Mouse (Mus musculus) ES-CJ7 (cell line): ENCODE data around the gene Mef2c.
A peak's percentile ranks its signal among the peaks of the same experiment; 100 is the strongest.

Experiments used
- DNase-seq: peaks from one replicate; pipeline ENCODE4 v3.0.0; 2011; ENCODE audit warnings: low read depth, low spot score

The Mef2c gene

DNA sequence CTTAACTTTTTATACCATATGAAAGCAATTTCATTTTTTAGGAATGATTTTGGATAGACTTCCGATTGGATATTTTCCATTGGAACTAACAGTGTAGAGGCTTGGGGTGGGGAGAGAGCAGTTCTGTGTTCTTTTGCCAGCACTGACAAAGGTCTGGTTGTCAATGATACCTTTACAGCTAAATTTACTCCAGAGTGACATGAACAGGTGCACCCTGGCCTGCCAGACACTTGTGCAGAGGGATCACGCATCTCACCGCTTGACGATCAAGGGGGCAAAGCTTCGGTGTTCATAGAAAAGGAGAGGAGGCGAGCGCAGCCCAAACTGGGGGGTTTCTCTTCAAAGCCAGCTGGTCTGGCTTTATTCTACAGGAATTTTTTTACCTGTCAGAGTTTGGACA is at the start of gene Mef2c:
TSS of gene Mef2c (plus strand) at position 116 of the 400 bp plus-strand sequence.
- no peak for DNase-seq

DNA sequence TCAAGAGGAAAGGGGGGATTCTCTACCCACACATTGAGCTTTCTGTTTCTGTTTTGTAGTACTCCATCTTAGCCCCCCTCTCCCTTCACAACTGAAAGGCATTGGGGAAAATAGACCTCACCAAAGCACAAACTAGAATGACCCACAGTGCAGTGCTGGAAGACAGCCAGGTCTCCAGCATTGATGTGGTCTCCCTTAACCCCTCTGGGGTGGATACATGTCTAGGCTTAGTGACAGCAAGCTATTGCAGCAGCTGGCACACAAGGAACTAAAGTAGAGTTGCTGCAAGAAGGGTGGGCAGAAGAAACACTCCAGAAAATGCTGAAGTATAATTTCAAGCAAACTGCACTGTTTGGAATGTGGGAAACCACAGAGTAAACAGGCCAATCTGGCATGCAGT is 45.1 kb upstream of the Mef2c start:
- no peak for DNase-seq

DNA sequence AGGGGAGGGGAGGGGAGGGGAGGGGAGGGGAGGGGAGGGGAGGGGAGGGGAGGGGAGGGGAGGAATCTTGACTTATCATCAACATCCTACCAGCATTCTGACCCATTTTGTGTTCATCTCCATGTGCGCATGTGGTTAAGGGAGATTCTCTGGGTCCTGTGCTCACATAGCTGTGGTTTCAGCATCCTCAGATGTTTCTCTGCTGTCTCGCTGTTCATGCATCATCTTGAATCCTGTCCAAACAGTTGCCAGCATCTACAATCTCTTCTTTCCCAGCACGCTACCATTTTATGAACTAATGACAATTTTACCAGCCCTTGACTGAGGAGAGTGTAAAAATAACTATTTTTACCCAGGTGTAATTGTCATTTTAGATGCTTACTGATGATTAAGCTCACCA is 44.2 kb upstream of the Mef2c start:
- no peak for DNase-seq

DNA sequence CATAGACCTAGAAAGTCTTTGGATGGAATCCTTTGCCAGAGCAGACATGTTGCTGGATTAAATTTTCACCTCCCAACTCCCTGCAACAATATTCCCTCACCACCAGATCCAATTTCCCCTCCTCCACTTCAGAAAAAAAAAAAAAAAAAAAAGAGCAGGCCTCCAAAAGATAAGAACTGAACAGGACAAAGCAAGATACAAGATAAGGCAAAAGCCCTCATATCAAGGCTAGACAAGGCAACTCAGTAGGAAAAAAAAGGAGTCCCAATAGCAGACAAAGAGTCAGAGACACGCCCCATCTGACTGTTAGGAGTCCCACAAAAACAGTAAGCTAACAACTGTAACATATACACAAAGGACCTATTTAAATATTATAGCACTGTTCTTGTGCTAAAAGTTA is 43.2 kb upstream of the Mef2c start:
- DNase-seq = no peak

DNA sequence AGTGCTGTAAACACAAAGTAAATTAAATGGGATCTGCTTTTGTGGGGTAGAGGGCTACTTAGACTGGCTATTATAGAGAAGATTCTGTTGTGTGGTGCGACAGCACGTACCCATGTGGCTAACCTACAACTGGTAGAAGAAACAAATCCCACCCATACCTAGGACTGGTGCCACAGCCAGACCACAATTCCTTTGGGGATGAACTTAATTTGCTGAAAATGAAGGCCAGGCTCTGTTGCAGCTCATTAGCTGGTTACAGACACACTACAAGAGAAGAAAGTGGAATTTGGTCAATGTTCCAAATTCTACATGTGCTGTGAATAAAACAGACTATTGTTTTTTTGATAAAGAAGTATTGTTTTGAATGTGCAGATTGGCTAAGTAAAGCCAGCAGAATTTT is 42.3 kb upstream of the Mef2c start:
- DNase-seq = no peak

DNA sequence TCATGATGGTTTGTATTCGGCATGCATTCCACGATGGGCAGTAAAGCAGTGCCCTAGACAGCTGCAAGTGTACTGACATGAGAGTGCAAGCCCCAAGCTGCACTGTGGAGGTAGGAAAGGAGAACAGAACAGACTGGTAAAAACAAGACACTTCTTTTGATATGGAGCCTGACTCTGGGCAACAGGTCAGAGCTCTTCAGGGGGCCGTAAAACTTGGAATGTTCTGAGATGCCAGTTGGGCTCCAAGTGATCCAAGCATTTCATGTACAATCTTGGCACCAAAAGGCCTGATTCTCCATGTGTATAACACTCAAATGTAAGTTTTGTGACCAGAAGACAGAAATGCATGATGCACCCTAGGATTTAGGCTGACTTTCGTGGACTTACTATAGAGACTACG is 37.1 kb upstream of the Mef2c start:
- DNase-seq = no peak

DNA sequence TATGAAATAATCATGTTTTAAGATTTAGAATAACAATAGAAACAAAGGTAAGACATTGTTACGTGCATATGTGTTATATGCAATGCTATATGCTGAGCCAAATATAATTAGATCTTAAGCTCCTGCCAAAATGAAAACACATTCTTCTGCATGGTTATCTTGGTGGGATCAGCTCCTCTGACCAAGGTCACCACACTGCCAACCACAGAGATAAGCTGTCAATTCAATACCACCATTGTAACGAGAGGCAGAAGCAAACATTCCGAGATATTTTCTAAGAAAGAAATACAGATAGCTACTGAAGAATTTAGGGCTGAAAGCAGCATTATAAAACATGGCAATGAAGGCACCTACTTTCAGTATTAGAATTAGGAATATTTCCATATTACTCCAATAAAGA is 35.0 kb upstream of the Mef2c start:
- DNase-seq = no peak

DNA sequence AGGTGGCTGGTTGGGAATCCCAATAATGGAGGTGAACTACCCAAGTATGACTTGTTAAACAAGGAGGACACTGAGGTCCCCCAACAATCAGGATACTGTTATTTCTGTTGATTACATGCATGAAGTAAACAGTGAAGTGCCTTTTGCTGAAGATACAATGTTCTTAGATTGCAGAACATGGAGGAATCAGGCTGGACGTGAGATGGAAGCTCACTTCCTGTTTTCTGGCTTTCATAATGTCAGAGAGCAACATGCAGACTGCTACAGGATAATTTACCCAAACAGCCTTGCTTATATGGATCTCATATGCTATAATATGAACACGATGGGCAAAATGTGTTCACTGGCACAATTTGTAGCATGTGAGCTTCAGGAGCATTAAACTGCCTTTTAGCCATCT is 30.1 kb upstream of the Mef2c start:
- DNase-seq = no peak

DNA sequence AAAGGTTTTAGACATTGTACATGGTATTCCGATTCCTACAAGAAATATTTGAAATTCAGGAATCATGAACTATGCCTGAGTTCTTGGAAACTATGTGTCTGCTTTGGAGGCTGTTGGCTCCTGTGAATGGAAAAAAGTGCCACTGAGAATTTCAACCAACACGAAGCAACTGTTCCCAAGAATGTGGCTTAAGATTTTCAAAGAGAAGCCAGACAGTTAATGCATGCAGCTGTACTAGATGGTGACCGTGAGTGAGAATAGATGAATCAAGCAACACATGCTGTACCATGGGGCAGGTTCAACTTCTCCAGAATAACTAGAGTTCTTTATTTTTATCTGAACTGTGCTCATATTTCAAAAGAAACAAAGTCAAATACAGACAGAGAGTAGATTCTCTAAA is 23.4 kb upstream of the Mef2c start:
- no peak for DNase-seq

DNA sequence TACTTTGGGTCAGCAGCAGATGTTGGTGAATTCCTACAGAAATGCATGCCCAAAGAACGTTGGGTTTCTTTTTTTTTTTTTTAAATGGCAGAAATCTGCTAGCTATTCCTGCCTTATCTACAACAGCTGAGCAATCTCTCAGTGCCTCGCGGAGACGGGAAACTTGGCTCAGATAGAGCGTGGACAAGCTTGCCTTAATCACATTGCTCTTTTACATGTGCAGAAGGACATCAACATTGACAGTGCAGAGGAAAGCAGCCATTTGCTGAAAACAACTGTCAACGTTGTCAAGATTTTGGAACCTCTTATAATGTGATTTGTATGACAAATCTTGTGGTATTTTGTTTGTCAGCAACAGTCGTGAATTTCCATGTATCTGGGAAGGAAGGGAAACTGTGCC is 22.5 kb upstream of the Mef2c start:
- no peak for DNase-seq

DNA sequence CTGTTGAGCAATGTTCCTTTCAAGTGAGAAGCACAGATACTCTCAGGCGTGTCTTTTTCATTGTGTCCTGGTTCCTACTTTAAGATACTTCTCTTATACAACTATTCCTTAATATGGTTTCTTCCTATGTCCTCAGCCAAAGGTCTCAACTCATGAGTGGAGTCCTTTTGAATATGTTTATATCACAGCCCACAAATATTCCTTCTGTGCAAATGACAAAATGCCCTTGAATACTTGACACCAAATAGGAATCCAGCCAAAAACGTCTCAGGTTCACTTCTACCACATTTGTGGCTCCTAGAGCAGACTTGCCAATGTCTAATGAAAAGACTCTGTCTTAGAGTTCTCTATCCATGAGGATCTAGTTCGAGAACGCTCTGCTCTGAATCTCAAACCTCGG is 21.7 kb upstream of the Mef2c start:
- DNase-seq = no peak

DNA sequence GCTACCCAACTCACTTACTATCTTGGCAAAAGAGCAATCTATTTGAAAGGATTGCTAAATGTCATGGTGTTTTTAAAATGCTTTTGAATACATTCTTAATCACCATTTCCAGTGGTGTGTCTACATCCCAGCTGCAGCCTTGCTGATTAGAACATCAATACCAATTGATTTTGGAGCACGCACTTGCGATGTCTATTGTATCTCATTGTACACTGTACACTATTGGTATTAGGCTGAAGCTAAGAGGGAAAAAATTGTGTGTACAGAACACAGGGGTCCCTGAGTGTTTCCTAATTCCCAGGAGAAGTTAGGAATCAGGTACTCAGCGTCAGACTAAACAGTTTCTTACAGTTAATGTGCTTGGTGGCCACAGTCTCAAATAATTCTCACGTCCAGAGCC is 19.6 kb upstream of the Mef2c start:
- no peak for DNase-seq

DNA sequence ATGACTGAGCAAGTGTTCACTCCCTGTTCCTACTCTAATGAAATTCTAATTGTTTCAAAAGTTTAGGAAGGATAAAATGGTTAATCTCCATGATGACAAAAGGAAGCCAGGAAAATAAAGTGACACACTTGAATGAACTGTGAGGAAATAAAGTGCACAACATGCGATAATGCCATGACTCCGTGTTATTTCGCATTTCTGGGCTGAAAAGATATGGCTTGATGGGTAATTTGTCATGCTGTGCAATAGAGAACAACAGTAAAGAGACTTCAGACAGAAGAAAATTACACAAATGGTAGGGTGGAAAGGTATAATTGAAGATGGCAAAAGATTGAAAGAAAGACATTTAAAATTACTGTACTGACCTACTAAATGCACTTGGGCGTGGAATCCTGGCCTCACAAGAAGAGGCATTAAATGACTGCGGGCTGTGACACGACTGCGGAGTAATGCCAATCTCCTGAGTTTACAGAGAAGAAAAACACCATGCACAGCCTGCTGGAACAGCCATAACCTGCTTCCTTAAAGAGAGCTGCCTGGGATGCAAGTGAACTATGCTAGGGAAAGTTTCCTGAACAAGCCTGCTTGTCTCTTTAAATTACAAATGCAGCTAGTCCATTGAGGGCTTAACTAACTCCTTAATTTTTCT is 19.0 kb upstream of the Mef2c start:
- no peak for DNase-seq

DNA sequence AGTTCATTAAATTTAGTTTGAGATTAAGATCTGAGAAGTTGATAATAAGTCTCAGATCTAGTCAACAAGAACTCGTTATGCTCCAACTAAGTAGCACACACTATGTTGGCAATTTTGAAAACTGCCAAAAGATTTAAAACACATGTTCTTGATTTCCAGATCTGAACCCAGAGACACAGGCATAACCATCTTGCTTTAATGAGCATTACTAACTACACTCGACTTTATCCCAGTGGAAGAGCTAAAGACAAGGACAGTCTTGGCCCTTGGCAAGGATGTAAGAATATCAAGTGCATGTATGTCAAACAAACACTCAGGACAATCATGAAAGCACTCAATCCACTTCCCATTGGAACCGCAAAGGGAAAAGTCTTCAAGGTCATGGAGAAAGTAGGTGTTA is 11.8 kb upstream of the Mef2c start:
- DNase-seq = no peak

DNA sequence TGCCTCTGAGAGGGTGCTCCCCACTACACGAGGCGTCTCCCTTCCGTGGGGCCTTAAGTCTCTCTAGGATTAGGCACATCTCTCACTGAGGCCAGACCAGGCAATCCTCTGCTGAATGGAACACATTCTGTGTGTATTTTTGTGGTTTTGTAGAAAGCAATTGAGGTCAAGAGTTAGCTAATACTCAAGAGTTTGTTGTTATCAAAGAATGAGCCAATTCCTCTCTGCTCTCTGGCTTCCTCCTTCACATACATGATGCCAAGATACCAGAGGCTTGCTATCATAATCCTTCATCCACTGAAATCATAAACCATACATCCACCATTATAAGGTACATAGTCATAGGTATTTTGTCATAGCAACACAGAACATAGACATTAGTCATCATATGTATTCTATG is 6.1 kb upstream of the Mef2c start:
- DNase-seq = no peak

DNA sequence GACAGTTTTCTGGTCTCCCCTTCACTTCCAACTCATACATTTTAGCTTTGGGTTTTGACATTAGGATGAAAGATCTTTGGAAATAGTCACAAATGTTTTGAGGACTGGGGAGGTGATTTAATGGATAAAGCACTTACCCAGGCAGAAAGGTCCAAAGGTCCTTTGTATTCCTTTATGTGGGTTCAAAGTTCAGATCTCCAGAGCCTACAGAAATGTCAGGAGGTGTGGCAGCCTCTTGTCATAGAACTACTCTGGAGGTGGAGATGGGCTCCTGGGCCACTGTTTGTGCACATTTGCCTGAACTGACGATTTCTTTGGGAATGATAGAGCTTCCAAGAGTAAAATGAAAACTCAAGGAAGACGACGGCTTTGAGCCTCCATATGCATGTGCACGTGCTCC is 4.3 kb upstream of the Mef2c start:
- no peak for DNase-seq

DNA sequence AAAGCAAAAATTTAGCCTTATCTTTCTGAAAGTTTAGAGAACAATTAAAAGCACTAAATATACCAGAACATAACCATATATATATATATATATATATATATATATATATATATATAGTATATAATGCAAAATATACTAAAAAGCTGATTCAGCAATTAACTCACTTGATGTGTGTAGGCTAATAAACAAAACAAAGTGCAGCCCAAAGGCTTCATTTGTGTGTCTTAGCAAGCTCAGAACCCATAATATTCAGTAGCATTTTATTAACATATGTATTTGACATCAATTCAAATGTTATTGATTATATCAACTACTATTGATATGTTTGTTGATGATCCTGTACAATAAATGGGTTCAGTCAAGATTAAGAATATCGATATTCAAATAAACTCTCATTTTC is 3.9 kb downstream of the Mef2c start:
- no peak for DNase-seq

DNA sequence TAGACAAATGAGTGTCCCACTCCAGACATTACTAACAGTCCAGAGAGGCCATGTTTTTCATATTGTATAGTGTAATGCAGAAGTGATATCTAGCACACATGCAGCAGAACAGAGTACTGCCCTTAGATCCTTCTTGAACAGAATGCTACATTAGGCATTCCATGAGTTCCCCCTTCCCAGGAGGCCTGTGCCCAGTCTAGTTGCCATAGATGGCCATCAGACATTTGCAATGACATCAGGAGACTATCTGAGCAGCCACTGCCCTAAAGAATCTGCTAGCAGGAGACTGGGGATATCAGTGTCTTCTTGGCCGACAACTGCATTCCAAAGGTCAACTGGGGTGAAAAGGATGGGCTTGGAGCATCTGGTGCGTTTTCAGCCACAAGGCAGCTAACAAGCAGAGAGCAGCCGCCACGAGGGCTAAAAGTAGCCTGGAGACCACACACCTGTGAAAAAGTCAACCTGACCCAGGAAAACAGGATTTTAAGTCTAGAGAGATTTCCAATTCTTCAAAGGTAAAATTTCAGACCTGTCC is 11.2 kb downstream of the Mef2c start:
- no peak for DNase-seq

DNA sequence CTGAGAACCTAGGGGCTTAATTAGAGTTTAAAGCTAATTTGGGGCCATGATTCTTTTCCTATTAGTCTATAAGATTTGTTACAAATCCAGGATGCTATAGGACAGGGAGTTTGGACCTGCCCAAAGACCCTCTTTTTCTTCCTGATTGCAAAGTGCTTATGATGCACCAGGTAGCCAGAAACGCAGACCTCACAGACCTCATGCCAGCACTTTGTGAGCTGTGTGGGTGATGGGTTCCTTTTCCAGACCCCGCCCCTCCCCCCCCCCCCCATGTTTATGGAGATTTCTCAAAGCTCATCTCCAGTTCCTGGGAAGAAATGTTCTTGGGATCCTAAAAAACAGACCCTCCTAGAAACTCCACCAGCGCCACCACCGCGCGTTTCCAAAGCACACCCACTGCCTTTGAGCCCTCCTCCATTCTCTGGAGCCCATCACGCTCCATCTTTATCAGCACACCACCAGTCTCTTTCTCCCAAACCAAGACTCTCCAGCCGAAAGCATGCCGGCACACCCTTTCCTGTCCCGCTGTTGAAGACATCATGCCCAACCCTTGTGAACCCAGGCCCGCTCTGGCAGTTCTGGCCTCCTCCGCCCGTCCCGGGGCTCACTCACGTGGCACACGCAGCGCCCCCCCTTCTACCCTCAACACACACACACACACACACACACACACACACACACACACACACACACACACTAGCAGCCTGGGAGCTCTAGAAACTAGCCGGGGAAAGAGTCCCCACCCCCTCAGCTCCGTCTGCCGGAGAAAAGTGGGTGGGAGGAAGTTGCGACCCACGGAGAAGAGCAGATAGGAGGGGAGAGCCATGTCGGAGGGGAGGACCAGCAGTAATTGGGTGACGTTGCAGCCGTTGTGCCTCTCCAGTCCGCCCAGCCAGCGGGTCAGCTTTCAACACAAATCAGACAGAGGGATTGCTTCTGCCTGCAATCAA is 14.1 kb downstream of the Mef2c start:
- peak; percentile 46 for DNase-seq

DNA sequence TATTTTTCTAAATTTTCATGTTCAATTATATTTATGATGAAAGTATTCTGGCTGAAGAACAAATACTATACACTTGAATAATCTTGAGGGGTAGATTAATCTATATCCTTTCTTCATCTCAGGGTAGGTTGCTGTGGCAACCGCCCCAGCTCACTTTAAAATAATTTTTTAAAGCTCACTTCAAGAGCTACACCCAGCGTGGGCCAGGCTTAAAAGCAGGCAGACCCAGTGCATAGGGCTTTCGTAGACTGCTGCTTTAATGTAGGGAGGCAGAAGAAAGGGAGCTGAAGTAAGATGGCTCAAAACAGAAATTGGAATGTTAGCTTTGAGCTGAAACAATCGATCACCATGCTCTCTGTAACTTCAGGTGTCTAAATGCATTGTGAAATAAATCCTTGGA is 17.0 kb downstream of the Mef2c start:
- no peak for DNase-seq

DNA sequence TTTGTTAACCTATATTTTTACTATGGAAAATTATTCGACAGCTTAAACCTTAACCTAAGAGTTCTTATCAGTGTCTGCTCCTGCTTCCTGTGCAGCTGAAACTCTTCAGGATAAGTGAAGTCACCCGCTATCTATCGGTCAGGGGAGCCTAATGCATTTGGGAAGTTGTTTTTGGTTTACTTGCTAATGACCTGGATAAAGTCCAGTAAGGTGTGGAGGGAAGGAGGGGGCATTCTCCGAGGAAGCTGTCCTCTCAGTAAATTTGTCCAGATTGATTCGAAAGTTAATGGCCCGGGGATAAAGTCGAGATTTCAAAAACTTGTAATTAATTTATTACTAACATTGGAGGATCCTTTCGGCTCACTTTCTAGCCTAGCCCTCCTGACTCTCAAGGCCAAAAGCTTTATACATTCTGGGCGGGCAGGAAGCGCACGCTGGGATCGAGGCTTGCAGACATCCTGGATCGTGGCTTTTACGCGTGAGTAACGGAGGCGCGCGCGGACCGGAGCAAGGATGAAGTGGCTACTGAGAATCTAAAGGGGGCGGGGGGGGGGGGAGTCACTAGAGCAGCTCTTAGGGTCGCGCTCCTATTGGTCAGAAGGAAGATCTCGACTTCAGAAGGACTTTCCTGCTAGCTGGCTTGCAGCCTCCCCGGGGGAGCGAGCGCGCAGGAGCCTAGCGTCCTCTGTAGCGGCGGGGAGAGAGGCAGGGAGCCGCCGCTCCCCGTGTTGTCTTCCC is 19.6 kb downstream of the Mef2c start:
- peak; percentile 60 for DNase-seq

DNA sequence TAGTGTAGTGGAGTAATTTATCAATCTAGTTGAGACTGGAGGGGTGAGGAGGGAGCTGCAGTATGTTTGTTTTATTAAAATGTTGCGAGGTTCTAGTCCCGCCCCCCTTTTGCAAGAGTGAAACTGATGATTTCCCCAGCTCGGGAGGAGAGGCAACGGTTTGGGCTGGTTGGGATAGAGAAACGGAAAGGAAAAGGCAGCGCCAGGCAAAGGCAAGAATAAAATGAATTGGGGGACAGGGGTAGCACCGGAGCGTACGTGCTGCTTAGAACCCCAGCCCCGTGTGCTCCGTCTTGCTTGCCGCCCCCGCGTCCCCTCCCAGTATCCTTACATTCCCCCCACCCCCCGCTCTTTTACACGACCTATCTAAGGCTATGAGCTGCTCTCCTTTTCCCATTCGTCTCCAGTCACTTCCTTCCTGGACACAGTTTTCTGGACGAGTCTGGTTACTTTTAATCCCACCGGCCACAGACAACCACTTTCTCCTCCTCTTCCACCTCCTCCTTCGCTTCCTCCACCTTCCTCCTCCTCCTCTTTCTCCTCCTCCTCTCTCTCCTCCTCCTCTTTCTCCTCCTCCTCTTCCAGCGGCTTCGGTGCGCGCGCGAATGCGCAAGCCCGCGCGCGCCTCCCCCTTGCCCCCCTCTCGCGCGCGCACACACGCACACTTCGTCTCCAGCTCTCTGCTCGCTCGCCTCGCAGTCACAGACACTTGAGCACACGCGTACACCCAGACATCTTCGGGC is 20.5 kb downstream of the Mef2c start:
- DNase-seq = peak; percentile 38
